Mouse (Mus musculus) layer of hippocampus, adult 9-11 months (tissue): ENCODE measurements around the gene Klra10.
"Not testable (repeated sequence)": the region's sequence is repeated elsewhere in the genome, so short reads cannot be mapped to it uniquely, and the experiment has no call there.

Experiments used
- DNase-seq: peaks from one replicate; pipeline ENCODE4 v3.0.0; 2022

The Klra10 gene

DNA sequence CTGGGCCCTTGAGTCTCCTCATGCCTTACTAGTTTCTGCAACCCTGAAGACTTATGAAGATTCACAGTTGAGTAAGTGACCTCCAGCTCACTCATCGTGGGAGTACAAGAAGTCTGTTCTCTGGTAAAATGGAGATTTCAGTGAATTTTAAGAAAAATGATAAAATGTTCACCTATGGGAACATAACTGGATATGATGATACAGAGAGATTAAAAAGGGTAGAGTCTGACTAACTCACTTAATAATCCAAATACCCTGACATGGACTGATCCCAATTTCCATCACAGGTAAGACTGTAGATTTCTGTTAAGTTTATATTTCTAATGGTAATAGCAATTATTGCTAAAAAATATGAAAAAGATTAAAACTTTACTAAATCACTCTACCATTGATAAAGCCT lies at the start of gene Klra10:
Gene Klra10 (minus strand): TSS at position 101 of the 400 bp plus-strand sequence.
- not testable (repeated sequence) for DNase-seq

- DNase-seq, result no peak
Observed at GRCm38 (mm10) chr6:130287984-130288649, 6.4 kb upstream of the Klra10 start.

GRCm38 (mm10) chr6:130255326-130255725 lies 26.4 kb downstream of the Klra10 start:
- DNase-seq, result no peak

GRCm38 (mm10) chr6:130237536-130237935 lies 44.2 kb downstream of the Klra10 start:
- no peak for DNase-seq

GRCm38 (mm10) chr6:130236635-130237034 lies 45.1 kb downstream of the Klra10 start:
- no peak for DNase-seq

DNA sequence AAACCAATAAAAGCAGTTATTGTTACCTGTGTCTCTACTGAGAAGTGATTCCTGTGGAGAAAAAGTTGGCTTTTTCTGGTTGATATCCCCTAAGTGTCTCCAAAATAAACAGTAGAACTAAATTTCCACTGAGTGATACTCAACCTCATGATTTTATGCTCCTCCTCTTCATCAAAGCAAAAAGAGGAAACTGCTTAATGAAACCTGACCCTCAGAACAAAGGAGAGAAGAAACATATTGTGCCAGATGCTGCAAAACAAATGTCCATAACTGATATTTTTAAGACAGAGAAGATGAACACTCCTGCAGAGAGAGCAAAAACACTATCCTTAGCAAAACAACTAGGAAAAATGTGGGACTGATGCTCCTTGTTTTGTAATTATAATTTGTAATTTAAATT lies 48.5 kb downstream of the Klra10 start, which contains the start of gene Klra7:
Gene Klra7 (minus strand): TSS at position 101 of the 400 bp plus-strand sequence.
- no peak for DNase-seq
